In genomic region chr6:39522425-39522824, GRCm38 (mm10) we compare ENCODE assay signal across 16 mouse cellular contexts. TPM values are rescaled to one million over a fixed set of nuclear protein-coding genes. Genes with fewer than 3 reads are reported as not detected.
DNase-seq lines count a peak whose midpoint lies in the region; ATAC-seq and TF ChIP-seq lines count a peak whose summit lies in the region.
"Had no signal": no experiment of that assay in that cellular context is flagged by ENCODE, and none has a peak within 500 bp of the region (broad histone marks: within the 10 kb centered on the region; RNA-seq: fewer than 3 reads in every experiment).

No protein-coding gene starts in this region.

- DNase-seq in thymus, postnatal 4 days, result peak; percentile 29
- DNase-seq in thymus, adult 18-20 months, result no peak
- peak; percentile 59 to 60 for DNase-seq in cerebellum, postnatal 36 days
- peak; percentile 41 for DNase-seq in lung, postnatal 10 days
- peak; percentile 76 for DNase-seq in stomach, postnatal 0 days (ENCODE audit: low spot score)
- no peak for DNase-seq in layer of hippocampus, postnatal 14 days (ENCODE audit: low spot score in 2 of 2)
- DNase-seq in gastrocnemius, adult 2 months, result no peak
- no peak for DNase-seq in hindbrain, embryonic 10.5 days (ENCODE audit: low spot score)
- DNase-seq: forebrain, postnatal 0 days; gastrocnemius, postnatal 10 days; kidney, adult 2 months; retina, postnatal 1 day; spleen, adult 18-20 months; thymus, adult 2 months had no signal

- peak; percentile 47 for TF ChIP-seq CTCF in stomach, postnatal 0 days (IDR thresholded peaks at IDR 0.05; ENCODE audit: low read depth)
- no peak for TF ChIP-seq CTCF in gastrocnemius, adult 2 months (IDR thresholded peaks at IDR 0.05)

- WGBS in stomach, postnatal 0 days, result 56% methylated on average over 5 of the region's 5 CpGs
- 82% methylated on average over 5 of the region's 5 CpGs for whole genome bisulfite sequencing in hindbrain, embryonic 10.5 days

- no peaks in the 10 kb centered on the region for H3K27me3 ChIP-seq in stomach, postnatal 0 days (ENCODE audit: control insufficient read depth, insufficient read depth, low read length)
- H3K27me3 ChIP-seq in hindbrain, embryonic 10.5 days (ENCODE audit: insufficient read depth, poor library complexity, severe bottlenecking), result no peaks in the 10 kb centered on the region
- H3K27me3 ChIP-seq: neural tube, embryonic 13.5 days had no signal

- peak overlapping the region; percentile 5; the same call in 1 of the 2 replicates for H3K4me2 ChIP-seq in stomach, postnatal 0 days (replicated peaks; ENCODE audit: low read depth)
- H3K4me2 ChIP-seq: neural tube, embryonic 13.5 days had no signal

- peak overlapping the region; percentile 35 for H3K27ac ChIP-seq in stomach, postnatal 0 days (replicated peaks)
- no peak overlapping the region for H3K27ac ChIP-seq in gastrocnemius, adult 2 months
- no peak overlapping the region; the same call in 1 of the 2 replicates for H3K27ac ChIP-seq in hindbrain, embryonic 10.5 days
- H3K27ac ChIP-seq: neural tube, embryonic 13.5 days had no signal

- no peaks in the 10 kb centered on the region for H3K4me1 ChIP-seq in stomach, postnatal 0 days (replicated peaks; ENCODE audit: control insufficient read depth, insufficient read depth)
- H3K4me1 ChIP-seq in hindbrain, embryonic 10.5 days (replicated peaks), result peaks cover 5% of the 10 kb centered on the region

- no peaks in the 10 kb centered on the region for H3K9me3 ChIP-seq in stomach, postnatal 0 days (ENCODE audit: control insufficient read depth, low read length)
- H3K9me3 ChIP-seq in hindbrain, embryonic 10.5 days, result peaks cover 12% of the 10 kb centered on the region

- intact Hi-C loops in gastrocnemius, adult 2 months (cut with DNase I), result no loop called here

- no peak overlapping the region for H3K9ac ChIP-seq in stomach, postnatal 0 days (ENCODE audit: low read length)
- H3K9ac ChIP-seq: forebrain, postnatal 0 days; neural tube, embryonic 13.5 days had no signal

- peak; percentile 96 for ATAC-seq in stomach, postnatal 0 days (ENCODE audit: low FRiP score, low TSS enrichment)
- ATAC-seq: activated CD4-positive, CD25-positive, alpha-beta regulatory T cell, adult 4 months; forebrain, postnatal 0 days had no signal

- no peak overlapping the region for H3K4me3 ChIP-seq in stomach, postnatal 0 days (ENCODE audit: low read depth, low read length)
- H3K4me3 ChIP-seq in gastrocnemius, adult 2 months, result no peak overlapping the region
- H3K4me3 ChIP-seq in hindbrain, embryonic 10.5 days, result no peak overlapping the region
- H3K4me3 ChIP-seq: neural tube, embryonic 13.5 days had no signal

- H3K36me3 ChIP-seq in stomach, postnatal 0 days (ENCODE audit: control insufficient read depth, insufficient read depth, low read length), result peaks cover 5% of the 10 kb centered on the region; the same call in 1 of the 2 replicates
- peaks cover 89% of the 10 kb centered on the region for H3K36me3 ChIP-seq in hindbrain, embryonic 10.5 days

- TF ChIP-seq EP300 in stomach, postnatal 0 days (optimal IDR thresholded peaks at IDR 0.05), result no peak

RNA-seq across cellular contexts. Expression of gene Dennd2a, which starts 35.2 kb away (rescaled TPM):
- 4.7 TPM in 2 replicates for polyA plus RNA-seq in stomach, postnatal 0 days (2015; fragmentation: Nextera tagmentation; extraction: Ambion mirVana)
- total RNA-seq in layer of hippocampus, postnatal 14 days (2021), result 10 to 100 TPM; 30.0 to 35.7 TPM
- 1 to 10 TPM; 3.3 to 4.4 TPM for total RNA-seq in gastrocnemius, adult 2 months (2021)
- 42.7 and 45.6 TPM in 2 replicates for polyA plus RNA-seq in hindbrain, embryonic 10.5 days (2016; fragmentation: Nextera tagmentation; extraction: Ambion mirVana)

RNA-seq across cellular contexts. Expression of gene Adck2, which starts 51.2 kb away (rescaled TPM):
- 22.0 and 24.4 TPM in 2 replicates for polyA plus RNA-seq in stomach, postnatal 0 days (2015; fragmentation: Nextera tagmentation; extraction: Ambion mirVana)
- total RNA-seq in layer of hippocampus, postnatal 14 days (2021), result 10 to 100 TPM; 28.0 to 32.3 TPM
- total RNA-seq in gastrocnemius, adult 2 months (2021), result 1 to 10 TPM; 5.3 to 6.2 TPM
- 29.3 and 30.8 TPM in 2 replicates for polyA plus RNA-seq in hindbrain, embryonic 10.5 days (2016; fragmentation: Nextera tagmentation; extraction: Ambion mirVana)

Comparison
In these comparisons a context has a peak if more than half of its experiments do, and no peak if none do; other contexts are left out.
1. DNase-seq: peak in thymus, postnatal 4 days (single experiment), cerebellum, postnatal 36 days (2 of 2), lung, postnatal 10 days (single experiment) and stomach, postnatal 0 days (single experiment); none in thymus, adult 18-20 months (0 of 2), layer of hippocampus, postnatal 14 days (0 of 2), gastrocnemius, adult 2 months (single experiment) and hindbrain, embryonic 10.5 days (single experiment).
2. RNA of gene Dennd2a, which starts 35.2 kb away (total RNA-seq): 30.0 to 35.7 TPM in layer of hippocampus, postnatal 14 days; 3.3 to 4.4 TPM in gastrocnemius, adult 2 months; every median in the first group is over 4 times any median in the second.
3. RNA of gene Adck2, which starts 51.2 kb away (total RNA-seq): 28.0 to 32.3 TPM in layer of hippocampus, postnatal 14 days; 5.3 to 6.2 TPM in gastrocnemius, adult 2 months; every median in the first group is over 4 times any median in the second.